Mouse (Mus musculus): ENCODE data around the gene Dscam. TPM values are rescaled to one million over a fixed set of nuclear protein-coding genes. Genes with fewer than 3 reads are reported as not detected.

Gene Dscam
- polyA plus RNA-seq, 1 experiment: not detected

GRCm38 (mm10) chr16:96552680-96553079 is 617.9 kb downstream of the Dscam start:
- WGBS: 73% methylated on average over 2 of the region's 2 CpGs
- Histone ChIP-seq H3K4me3 (replicated peaks; ENCODE audit: control insufficient read depth, low read depth, low read length) (no peak overlapping the region), H3K27ac (ENCODE audit: control insufficient read depth, insufficient read depth, low read depth, low read length, poor library complexity) (no peak overlapping the region), H3K4me1 (ENCODE audit: control insufficient read depth, insufficient read depth, low read length) (no peaks in the 10 kb centered on the region)
- TF ChIP-seq CTCF (IDR thresholded peaks at IDR 0.05; ENCODE audit: control insufficient read depth, insufficient read depth, low read length): no peak
- no peak for TF ChIP-seq POLR2A (IDR thresholded peaks at IDR 0.05; ENCODE audit: borderline replicate concordance, control insufficient read depth, low read depth, low read length)

GRCm38 (mm10) chr16:96541056-96541455 is 629.5 kb downstream of the Dscam start:
- H3K27ac ChIP-seq (ENCODE audit: control insufficient read depth, insufficient read depth, low read depth, low read length, poor library complexity): no peak overlapping the region
- WGBS: 8% methylated on average over 2 of the region's 2 CpGs

More at GRCm38 (mm10) chr16:96541056-96541455, 629.5 kb downstream of the Dscam start:
- Histone ChIP-seq H3K4me3 (replicated peaks; ENCODE audit: control insufficient read depth, low read depth, low read length) (no peak overlapping the region), H3K4me1 (ENCODE audit: control insufficient read depth, insufficient read depth, low read length) (peaks cover 3% of the 10 kb centered on the region)
- TF ChIP-seq CTCF (IDR thresholded peaks at IDR 0.05; ENCODE audit: control insufficient read depth, insufficient read depth, low read length) (no peak), POLR2A (IDR thresholded peaks at IDR 0.05; ENCODE audit: borderline replicate concordance, control insufficient read depth, low read depth, low read length) (no peak)

Other genes starting within 250 kb of the Dscam start
- gene Bace2, start 186.0 kb upstream of the Dscam start, polyA plus RNA-seq (2011; ENCODE audit: insufficient read depth, insufficient read length, low replicate concordance, missing spikeins): 0.16 and 0.72 TPM in 2 replicates